Mouse (Mus musculus) spleen, adult 18-20 months (tissue): ENCODE results near the gene Atp11a.

Experiments used
- DNase-seq, 2 experiments: peaks; one replicate each; pipeline ENCODE4 v3.0.0; 2022; ENCODE audit warnings: mixed read lengths in 2 of 2

The Atp11a gene

GRCm38 (mm10) chr8:12824562-12824961 lies 67.7 kb downstream of the Atp11a start:
- DNase-seq, result no peak

DNA sequence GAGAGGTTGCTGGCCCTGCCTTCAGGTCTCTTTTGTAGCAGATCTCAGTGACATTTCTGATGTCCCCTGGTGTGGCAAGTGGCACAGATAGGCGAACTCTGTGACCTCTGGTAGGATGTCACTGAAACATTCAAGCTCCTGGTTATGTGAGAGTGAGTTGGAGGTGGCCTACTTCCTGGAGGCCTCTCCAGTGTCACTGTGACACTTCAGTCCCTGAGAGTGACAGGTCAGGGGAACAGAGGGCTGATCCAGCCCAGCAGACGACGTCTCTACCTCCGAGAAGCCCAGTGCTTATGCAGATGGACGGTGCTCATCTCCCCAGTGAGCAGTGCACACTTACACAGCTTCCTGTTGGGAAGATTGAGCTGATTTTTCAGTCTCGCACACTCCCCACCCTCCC lies 68.4 kb downstream of the Atp11a start:
- DNase-seq, result no peak

- DNase-seq, result no peak
Observed at GRCm38 (mm10) chr8:12825686-12826237, 68.9 kb downstream of the Atp11a start.

DNA sequence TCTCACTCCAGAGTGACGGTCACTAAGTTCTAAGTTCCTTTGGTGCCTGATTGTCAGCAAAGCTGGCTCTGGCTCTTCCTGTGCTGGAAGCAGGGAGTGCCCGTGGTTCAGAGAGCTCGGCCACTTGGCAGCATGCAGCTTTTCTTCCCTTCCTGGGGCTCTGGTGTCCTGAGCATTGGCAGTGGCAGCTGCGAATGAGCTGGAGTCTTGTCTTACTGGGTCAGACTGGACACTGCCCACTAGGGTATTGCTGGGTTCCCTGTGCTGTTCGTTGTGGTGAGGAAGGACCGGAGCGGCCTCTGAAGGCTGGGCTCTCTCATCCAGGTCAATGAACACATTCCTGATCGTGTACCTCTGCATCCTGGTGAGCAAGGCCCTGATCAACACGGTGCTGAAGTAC lies 70.3 kb downstream of the Atp11a start:
- DNase-seq, result no peak

GRCm38 (mm10) chr8:12828298-12828697 lies 71.5 kb downstream of the Atp11a start:
- no peak for DNase-seq

DNA sequence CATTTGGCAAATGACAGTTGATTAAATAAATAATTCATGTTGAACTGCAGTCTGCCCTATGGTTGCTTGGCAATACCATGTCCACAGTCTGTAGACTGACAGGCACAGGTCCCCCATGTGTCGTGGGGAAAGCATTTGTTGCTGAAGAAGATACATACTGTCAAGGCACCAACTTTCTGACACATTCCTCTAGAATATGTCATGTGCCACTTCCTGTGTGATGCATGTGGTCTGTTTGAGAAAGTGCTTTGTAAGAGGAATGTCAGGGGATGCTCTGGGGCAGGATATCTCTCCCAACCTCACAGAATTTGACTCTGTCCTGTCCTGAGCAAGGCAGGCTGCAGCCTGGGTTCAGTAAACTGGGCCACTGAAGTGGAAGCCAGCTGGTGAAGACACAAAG lies 72.6 kb downstream of the Atp11a start:
- no peak for DNase-seq

DNA sequence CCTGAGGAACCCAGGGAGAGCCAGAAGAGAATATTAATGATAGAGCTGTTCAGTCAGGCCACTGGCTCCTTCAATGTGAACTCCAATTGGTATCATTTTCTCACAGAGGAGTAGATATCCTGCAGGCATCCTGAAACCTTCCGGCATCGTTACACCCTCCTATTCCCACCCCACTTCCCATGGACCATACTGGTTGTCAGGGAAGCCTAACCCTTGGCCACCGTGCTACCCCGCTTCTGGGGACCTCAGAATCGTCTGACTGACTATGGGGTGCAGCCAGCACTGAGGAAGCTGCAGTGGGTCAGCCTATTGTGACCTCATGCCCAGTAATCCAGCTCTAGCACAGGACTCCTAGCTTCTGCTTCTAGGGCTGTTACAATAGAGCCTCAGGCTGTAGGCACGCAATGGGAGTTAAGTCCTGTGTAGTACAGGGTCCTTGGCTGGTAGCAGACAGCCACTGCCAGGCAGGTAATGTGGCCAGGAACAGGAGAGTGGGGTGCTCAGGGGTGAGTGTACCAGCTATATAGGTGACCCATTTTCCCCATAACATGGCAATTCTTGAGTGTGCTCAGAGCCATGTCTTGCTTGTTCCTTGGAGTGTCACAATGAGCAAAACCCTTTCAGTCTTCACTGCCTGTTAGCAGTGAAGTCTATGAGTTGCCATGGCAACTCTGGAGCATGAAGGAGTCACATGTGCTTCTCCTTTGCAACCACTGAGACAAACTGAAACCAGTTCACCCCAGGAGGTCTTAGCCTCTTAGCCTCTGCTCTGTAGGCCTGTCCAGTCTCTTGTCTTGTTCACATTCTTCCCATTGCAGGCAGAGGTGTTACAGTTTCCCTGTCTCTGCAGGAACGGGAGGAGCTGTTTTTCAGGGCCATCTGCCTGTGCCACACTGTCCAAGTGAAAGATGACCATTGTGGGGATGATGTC lies 75.1 kb downstream of the Atp11a start:
- DNase-seq, result no peak

GRCm38 (mm10) chr8:12833616-12834015 lies 76.8 kb downstream of the Atp11a start:
- no peak for DNase-seq

- no peak for DNase-seq
Observed at GRCm38 (mm10) chr8:12840834-12841233, 84.0 kb downstream of the Atp11a start.

- no peak for DNase-seq
Observed at GRCm38 (mm10) chr8:12842342-12842995, 85.7 kb downstream of the Atp11a start.

DNA sequence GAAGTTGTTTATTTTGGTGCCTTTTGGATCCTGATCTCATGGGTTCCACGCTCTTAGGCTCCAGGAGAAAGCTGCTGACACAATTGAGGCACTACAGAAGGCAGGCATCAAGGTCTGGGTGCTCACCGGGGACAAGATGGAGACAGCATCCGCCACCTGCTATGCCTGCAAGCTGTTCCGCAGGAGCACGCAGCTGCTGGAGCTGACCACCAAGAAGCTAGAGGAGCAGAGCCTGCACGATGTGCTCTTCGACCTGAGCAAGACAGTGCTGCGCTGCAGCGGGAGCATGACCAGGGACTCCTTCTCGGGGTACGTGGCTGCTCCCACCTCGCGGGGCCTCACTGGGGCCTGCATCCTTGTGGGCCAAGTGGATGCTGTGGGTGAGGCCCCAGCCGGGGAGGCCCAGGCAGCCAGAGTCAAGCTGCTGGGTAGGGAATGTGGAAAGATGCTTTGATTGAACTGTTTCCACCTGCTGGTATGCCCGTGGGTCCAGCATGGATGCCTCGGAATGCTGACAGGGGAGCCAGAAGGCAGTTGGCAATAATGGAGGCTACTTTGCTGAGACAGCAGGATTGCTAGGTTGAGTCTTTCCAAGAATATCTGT lies 87.6 kb downstream of the Atp11a start:
- no peak for DNase-seq

DNA sequence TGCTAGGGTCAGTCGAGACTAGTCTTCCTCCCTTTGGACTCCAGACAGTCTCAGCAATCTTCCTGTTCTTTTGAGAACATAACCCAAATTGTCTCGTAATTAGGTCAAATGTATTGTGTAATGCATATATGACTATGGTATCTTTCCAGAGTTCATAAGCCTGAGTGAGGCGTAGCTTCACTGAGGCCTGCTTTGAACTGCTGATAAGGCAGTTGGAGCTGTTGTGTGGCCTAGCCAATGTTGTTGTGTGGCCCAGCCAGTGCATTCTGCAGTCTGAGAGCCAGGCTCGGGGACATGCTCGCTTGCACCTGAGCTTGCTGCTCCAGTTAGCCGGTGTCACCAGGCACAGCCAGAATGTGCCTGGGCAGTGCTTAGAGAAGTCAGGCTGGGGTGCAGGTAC lies 89.6 kb downstream of the Atp11a start:
- no peak for DNase-seq

GRCm38 (mm10) chr8:12851241-12851640 lies 94.4 kb downstream of the Atp11a start:
- DNase-seq, result no peak

- no peak for DNase-seq
Observed at GRCm38 (mm10) chr8:12856038-12856437, 99.2 kb downstream of the Atp11a start.

GRCm38 (mm10) chr8:12863061-12863460 lies 106.2 kb downstream of the Atp11a start:
- no peak for DNase-seq

DNA sequence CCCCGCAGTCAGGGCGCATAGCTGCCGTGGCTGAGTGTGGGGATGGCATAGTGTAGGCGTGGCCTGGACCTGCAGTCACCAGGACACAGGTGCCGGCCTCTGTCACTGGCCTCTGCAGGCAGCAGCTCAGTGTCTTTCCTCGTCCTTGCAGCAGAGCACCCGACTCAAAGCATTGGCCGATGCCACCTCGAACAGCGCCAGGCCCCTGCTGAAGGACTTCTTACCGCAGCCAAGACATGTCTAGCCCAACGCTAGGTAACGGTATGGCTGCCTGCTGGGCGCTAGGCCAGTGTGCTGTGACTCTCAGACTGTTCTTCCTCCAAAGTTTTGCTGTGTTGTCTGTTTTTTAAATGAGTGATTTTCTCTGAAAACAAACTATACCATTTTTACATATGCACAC lies 106.8 kb downstream of the Atp11a start:
- no peak for DNase-seq

DNA sequence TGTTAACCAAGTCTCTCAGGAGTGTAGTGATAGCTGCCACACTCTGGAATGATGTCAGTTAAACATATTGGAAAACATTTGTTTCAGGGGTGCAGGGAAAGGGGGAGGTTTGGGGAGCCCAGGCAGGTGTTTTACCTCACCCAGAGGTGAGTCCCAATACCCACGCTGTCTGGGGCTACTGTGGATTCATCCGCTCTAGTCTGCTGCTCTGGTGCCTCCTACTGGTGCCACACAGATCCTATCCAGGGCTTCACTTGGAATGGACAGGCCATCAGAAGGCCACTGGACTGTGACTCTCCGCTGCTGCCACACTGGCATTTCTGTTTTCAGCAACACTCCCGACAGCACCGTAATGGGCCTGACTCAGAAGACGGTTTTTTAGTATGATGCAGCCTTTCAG lies 109.0 kb downstream of the Atp11a start:
- DNase-seq, result no peak

- DNase-seq, result no peak
Observed at GRCm38 (mm10) chr8:12869661-12870060, 112.8 kb downstream of the Atp11a start.

DNA sequence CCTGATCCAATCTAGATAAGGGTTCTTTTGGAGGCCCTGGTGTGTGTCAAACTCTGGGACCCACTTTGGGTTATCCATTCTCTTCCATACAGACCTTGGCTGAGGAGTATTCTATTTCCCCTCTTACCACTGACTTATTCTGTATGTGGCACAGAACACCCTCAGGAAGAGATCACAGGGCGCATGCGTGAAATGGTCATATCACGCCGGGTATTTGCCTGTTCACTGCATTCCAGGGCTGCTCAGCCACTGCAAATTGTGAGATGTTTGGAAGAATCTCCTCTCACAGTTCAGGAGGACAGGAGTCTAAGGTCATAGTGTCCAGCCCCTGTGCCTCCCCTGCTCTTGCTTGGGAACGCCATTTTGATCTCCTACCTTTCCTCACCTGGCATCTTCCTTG lies 113.8 kb downstream of the Atp11a start:
- no peak for DNase-seq

- no peak for DNase-seq
Observed at GRCm38 (mm10) chr8:12871461-12871860, 114.6 kb downstream of the Atp11a start.

DNA sequence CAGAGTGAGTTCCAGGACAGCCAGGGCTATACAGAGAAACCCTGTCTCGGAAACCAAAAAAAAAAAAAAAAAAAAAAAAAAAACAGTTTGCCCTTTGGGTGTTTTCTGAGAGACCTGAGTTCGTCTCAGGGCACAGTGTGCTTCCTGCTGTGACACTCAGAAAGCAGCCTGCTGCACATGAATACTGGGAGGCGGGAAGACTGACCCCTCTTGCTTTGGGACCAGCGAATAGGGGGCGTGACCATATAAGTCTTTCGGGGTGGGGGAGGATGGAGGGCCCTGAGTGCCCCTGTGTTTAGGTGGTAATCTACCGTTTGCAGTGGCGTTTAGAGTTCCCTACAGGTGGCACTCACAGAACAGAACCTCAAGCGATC lies 116.2 kb downstream of the Atp11a start:
- DNase-seq, result no peak

DNA sequence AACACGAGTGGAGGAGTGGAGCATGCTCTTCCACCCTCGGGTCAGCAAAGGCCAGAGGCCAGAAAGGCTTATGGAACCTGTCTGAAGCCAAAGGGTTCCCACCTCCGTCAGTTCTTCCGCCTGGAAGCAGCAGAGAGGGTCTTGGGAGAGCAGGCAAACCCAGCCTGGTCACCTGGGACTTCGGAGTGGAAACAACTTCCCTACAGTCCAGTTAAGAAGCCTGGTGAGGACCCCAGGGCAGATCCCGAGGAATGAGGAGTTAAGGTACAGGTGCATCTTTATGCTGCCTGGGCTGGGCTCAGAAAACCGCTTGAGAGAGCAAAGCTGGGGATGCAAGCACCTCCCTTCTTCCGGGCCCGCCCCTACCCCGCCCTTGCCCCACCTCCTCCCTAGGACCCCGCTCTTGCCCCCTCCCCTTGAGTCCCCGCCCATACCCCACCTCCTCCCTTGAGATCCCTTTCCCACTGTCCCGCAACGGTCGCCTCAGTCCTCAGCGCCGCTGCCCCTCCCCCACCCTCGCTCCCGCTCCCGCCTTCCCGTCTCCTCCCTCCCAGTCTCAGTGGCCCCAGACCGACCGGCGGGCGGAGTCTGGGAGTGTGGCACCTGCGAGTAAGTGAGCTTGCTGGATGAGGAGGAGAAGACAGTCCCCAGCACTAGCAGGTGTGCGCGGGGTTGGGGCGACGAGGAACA lies 116.7 kb downstream of the Atp11a start, which contains the start of gene Mcf2l:
Gene Mcf2l, plus strand, starts transcription at position 450 of the 690 bp plus-strand sequence.
- peak in 1 of 2 experiments; percentile 5 for DNase-seq
